Mouse (Mus musculus) heart, adult 8-10 months (tissue): ENCODE results near the gene Uvssa. TPM values are rescaled to one million over a fixed set of nuclear protein-coding genes. Genes with fewer than 3 reads are reported as not detected.
"Not testable (repeated sequence)": the region's sequence is repeated elsewhere in the genome, so short reads cannot be mapped to it uniquely, and the experiment has no call there.

Source experiments
- DNase-seq: peaks from one replicate; pipeline ENCODE4 v3.0.0; 2022; ENCODE audit warnings: low spot score
- total RNA-seq, 4 experiments: library from RNA; stranded (reverse); gene quantifications; 2 replicates each; pipeline ENCODE4 v1.2.4; 2022

The Uvssa gene
- total RNA-seq: 1 to 10 TPM; 2.6 to 4.6 (median 3.8) TPM

- peak; percentile 98 for DNase-seq
These were observed at the start of gene Uvssa for GRCm38 (mm10) chr5:33378302-33378854. TSS of gene Uvssa (plus strand) at chr5:33378549.

GRCm38 (mm10) chr5:33334381-33335272 lies 43.7 kb upstream of the Uvssa start:
- no peak for DNase-seq

GRCm38 (mm10) chr5:33335273-33335976 lies 42.9 kb upstream of the Uvssa start, which contains the start of gene Maea:
TSS of gene Maea (plus strand) at chr5:33335509.
- DNase-seq: peak; percentile 98

DNA sequence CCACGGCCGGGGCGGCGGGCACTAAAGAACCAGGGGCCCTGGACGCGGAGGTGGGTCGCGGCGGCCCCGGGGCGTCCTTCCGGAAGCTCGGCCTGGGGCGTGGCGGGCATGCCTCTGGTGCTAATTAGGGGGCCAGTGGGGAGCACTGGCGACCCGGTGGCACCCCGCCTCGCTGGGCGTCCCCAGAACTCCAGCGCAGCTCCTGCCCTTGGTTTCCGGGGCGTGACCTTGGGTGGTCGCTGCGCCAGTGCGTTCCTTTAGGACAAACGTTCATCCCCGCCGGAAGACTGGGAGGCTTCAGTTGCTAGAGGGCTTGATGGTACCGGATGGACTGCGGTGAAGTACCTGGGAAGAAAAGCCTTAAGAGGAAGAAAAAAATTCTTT lies 42.4 kb upstream of the Uvssa start:
- no peak for DNase-seq

- no peak for DNase-seq
These were observed 41.1 kb upstream of the Uvssa start for GRCm38 (mm10) chr5:33337206-33337605.

DNA sequence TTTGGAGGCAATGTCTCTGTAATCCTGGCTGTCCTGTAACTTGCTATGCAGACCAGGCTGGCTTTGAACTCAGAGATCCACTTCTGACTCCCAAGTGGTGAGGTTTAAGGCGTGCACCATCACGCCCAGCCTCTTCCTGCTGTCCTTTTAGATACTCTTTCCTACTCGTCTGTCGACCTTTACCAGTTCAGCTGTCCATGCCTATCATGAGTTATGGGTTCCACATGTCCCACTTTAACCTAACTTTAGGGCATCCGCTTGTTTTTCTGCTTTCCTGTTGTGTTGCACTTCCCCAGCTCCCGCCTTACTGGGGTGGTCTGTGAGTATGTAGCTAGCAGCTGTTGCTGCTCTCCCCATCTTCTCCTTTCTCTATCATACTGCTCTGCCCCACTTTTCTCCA lies 37.2 kb upstream of the Uvssa start:
- DNase-seq: no peak

DNA sequence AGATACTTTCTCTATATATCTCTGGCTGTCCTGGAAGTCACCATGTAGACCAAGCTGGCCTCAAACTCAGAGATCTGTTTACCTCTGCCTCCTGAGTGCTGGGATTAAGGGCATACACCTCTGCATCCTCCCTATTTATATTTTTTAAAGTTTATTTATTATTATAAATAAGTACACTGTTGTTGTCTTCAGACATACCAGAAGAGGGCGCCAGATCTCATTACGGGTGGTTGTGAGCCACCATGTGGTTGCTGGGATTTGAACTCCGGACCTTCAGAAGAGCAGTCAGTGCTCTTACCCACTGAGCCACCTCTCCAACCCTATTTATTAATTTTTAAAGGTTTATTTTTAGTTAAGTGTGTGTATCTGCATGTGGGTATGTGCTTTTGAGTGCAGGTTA lies 36.1 kb upstream of the Uvssa start:
- not testable (repeated sequence) for DNase-seq

DNA sequence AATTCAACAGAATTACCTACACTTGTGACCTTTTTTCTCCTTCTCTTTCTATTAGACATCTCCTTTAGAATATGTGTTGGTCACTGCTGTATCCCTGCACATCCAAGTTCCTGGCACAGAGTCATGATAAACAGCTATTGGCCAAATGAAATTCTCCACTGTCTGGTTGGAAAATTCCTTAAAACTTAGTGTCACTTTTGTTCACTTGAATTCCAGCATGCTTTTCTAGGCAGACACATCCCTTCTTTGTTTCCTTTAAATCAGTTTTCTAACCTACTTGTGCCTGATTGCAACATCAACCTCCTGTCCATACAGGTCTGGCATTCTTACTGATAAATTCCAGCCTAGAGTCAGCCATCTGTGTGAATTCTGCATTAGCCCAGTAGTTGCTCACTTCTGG lies 35.5 kb upstream of the Uvssa start:
- no peak for DNase-seq

DNA sequence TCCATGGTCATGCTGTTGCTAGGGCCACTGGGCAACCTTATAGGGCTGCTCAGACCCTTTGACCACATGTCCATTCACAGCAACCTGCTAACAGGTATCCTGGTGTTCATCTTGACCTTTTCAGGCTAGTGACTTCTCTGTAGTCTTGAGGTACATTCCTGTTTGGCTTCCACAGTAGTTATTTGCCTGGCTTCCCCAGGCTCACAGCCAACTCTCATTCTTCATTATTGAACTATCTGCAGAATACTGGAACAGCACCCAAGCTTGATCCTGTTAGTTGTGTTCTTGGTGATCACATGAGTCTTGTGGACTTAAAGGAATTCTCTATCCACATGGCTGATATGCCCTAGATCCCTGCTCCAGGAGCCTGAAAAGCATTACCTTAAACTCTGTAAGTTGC lies 34.8 kb upstream of the Uvssa start:
- no peak for DNase-seq

DNA sequence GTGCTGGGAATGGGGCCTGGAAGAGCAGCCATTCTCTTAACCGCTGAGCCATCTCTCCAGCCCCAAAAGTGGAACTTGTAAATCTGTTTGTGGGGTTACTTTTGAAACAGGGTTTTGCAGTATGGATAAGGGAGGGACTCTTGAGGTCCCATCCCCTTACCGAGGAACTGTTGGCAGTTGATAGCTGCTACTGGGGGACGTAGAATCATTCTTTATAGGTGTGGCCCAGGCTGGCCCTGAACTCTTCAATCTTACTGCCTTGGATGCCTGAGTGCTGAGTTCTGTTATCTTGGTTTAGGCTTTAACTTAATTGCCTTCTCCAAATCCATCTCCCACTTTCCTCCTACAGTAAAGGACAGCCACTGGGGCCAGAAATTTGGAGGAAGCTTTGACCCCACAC lies 34.3 kb upstream of the Uvssa start:
- DNase-seq: no peak

GRCm38 (mm10) chr5:33347620-33348019 lies 30.7 kb upstream of the Uvssa start:
- no peak for DNase-seq

GRCm38 (mm10) chr5:33349205-33349604 lies 29.1 kb upstream of the Uvssa start:
- no peak for DNase-seq

GRCm38 (mm10) chr5:33349706-33350105 lies 28.6 kb upstream of the Uvssa start:
- no peak for DNase-seq

DNA sequence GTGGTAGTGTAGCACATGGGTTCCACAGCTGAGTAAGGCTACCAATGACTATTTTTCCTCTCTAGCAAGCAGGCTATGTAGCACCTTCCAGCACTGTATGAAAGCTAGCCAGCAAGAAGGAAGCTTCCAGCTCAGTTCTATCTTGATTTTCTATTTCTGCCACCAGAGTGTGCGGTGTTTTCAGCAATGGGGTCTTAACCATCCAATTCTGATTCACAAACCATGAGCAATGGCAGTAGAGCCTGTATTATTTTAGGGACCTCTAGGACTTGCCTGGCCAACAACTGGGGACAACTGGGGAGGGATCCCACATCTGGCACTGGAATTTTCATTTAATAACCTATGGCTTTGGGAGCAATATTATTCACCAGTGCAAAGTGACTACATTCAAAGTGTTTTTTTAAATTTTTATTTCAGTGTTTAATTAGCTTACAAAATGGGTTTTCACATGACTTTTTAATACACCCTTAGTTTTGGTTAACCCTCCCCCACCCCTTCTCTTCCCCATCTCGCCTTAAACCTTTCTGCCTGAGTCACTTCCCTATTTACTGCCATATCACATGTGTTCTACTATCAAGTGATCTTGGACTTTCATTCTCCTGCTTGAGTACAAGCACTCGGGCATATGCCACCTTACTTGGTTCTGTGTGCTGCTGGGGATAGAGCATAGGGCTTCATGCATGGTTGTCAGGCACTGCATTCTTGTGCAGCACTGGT lies 26.6 kb upstream of the Uvssa start:
- DNase-seq: no peak

GRCm38 (mm10) chr5:33352273-33352645 lies 26.1 kb upstream of the Uvssa start:
- no peak for DNase-seq

- DNase-seq: no peak
These were observed 25.3 kb upstream of the Uvssa start for GRCm38 (mm10) chr5:33353011-33353410.

GRCm38 (mm10) chr5:33357494-33357893 lies 20.9 kb upstream of the Uvssa start:
- DNase-seq: no peak

GRCm38 (mm10) chr5:33358467-33358866 lies 19.9 kb upstream of the Uvssa start:
- no peak for DNase-seq

DNA sequence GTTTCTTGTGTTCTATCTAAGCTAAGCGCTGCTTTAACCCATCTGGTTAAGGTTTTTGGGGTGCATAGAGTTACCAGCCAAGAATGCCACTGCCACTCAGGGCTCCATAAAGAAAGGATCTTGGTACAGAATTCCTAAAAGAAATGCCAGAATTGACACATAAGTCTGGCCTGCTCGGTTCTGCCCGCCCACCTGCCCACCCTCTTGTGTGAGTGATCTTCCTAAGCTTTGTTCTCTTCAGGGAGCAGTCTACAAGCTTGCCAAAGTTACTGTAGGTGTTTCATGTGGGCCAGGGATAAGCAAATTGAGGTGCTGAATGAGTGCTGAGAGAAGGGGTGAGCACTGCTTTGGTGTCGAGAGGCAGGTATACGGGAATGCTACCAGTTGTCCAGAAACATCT lies 15.1 kb upstream of the Uvssa start:
- no peak for DNase-seq

DNA sequence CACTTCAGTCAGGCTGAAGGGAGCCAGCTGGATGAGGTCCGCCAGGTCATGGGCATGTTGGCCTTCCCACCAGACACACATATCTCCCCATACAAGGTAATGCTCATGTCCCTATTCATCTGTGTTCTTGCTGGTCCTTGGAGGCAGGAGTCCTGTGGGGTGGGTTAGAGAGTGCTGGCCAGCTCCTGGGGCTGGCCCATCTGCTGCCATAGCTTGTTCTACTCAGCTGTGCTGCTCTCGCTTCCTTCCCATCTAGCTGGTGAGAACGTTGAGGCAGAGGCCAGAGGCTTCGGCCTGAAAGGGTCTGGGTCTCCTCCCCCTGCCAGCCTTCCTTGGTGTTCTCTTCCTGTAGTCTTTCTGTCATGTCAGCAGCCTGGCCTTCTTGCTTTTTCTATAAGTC lies 9.7 kb upstream of the Uvssa start:
- DNase-seq: no peak

DNA sequence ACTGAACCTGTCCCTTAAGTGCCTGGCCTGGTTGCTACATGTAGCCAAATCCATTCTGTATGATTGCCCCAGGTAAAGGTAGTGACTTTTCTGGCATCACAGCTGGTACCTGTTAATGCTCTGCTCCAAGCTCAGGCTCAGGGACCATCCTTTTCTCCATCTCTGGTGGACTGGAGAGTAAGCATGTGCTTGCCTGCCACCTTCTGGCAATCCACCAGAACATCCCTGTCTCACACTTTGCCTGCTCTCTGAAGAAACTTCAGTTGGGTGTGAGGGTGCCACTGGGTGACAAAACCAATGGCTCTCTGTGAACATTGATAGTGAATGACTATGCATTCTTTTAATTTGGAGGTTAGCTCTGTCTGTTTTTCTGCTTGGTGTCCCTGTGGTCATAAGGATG lies 7.2 kb upstream of the Uvssa start:
- no peak for DNase-seq

DNA sequence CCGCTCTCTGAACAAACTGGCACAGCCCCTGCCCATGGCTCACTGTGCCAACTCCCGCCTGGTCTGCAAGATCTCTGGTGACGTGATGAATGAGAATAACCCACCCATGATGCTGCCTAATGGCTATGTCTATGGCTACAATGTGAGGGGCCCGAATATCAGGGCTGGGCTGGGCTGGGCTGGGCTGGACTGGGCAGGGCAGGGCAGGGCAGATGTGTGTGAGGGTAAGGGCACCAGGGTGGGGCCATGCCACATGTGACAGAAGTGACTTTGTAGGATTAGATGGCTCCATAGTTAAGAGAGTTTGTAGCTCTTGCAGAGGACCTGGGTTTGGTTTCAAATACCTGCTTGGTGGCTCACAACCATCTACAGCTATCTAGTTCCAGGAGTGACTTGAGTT lies 6.7 kb upstream of the Uvssa start:
- DNase-seq: no peak
